In the genomic region with DNA sequence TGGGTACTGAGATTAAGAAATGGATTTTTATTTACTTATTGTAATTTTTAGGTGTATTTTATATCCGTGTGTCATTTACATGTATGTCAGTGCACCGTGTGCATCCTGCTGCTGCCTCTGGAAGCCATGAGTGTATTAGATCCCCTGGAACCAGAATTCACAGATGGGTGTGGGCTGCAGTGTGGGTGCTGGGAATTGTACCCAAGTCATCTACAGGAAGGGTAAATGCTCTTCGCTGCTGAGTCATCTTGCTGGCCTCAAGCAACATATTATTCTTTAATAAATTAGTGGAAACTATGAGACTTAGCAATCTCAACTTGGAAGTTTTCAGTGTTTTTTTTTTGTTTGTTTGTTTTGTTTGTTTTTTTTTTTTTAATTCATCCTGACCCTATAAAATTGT, we compare ENCODE assay signal across 21 mouse cellular contexts. TPM values are rescaled to one million over a fixed set of nuclear protein-coding genes. Genes with fewer than 3 reads are reported as not detected.
DNase-seq lines count a peak whose midpoint lies in the region; ATAC-seq and TF ChIP-seq lines count a peak whose summit lies in the region.
"Had no signal": no experiment of that assay in that cellular context is flagged by ENCODE, and none has a peak within 500 bp of the region (broad histone marks: within the 10 kb centered on the region; RNA-seq: fewer than 3 reads in every experiment).

No protein-coding gene starts in this region.

- H3K9ac ChIP-seq in CH12.LX (ENCODE audit: insufficient read depth, low read depth) = no peak overlapping the region; the same call in 1 of the 2 replicates
- H3K9ac ChIP-seq in heart, embryonic 11.5 days (ENCODE audit: low read depth, low read length) = no peak overlapping the region
- H3K9ac ChIP-seq: embryonic facial prominence, embryonic 12.5 days; forebrain, embryonic 13.5 days; forebrain, embryonic 15.5 days; forebrain, postnatal 0 days had no signal

- no peak for TF ChIP-seq EP300 in CH12.LX (IDR thresholded peaks at IDR 0.05; ENCODE audit: low read length)

- H3K36me3 ChIP-seq in CH12.LX (replicated peaks in 1 of 2; ENCODE audit: control insufficient read depth in 1 of 2, insufficient read depth in 1 of 2, low read length in 1 of 2) = peaks cover 0 to 8% of the 10 kb centered on the region in 2 experiments
- no peaks in the 10 kb centered on the region for H3K36me3 ChIP-seq in heart, embryonic 11.5 days (ENCODE audit: control insufficient read depth, insufficient read depth, low read length)
- H3K36me3 ChIP-seq: embryonic facial prominence, embryonic 12.5 days; forebrain, embryonic 15.5 days had no signal

- no peak for TF ChIP-seq RAD21 in CH12.LX (IDR thresholded peaks at IDR 0.05; ENCODE audit: low read depth, low read length)

- no peaks in the 10 kb centered on the region for H3K27me3 ChIP-seq in CH12.LX (replicated peaks)
- H3K27me3 ChIP-seq in heart, embryonic 11.5 days (ENCODE audit: control insufficient read depth, insufficient read depth, low read length) = no peaks in the 10 kb centered on the region
- H3K27me3 ChIP-seq: embryonic facial prominence, embryonic 12.5 days; forebrain, embryonic 13.5 days; forebrain, embryonic 15.5 days had no signal

- H3K79me2 ChIP-seq in CH12.LX (replicated peaks; ENCODE audit: control insufficient read depth, extremely low read depth, insufficient read depth, poor library complexity, severe bottlenecking) = peaks cover 73% of the 10 kb centered on the region

- WGBS in heart, embryonic 11.5 days (ENCODE audit: insufficient replicate concordance) = 87% methylated on average over 3 of the region's 3 CpGs

- H3K9me3 ChIP-seq in CH12.LX (replicated peaks; ENCODE audit: low read length) = no peaks in the 10 kb centered on the region
- no peaks in the 10 kb centered on the region for H3K9me3 ChIP-seq in heart, embryonic 11.5 days (replicated peaks; ENCODE audit: control insufficient read depth, low read length)
- H3K9me3 ChIP-seq: embryonic facial prominence, embryonic 10.5 days; embryonic facial prominence, embryonic 12.5 days; forebrain, embryonic 13.5 days; forebrain, embryonic 15.5 days had no signal

- H3K4me3 ChIP-seq in CH12.LX (replicated peaks in 1 of 3; ENCODE audit: low read depth in 2 of 3, low read length in 2 of 3, poor library complexity in 1 of 3) = no peak overlapping the region
- H3K4me3 ChIP-seq in heart, embryonic 11.5 days (ENCODE audit: low read depth, low read length) = no peak overlapping the region
- H3K4me3 ChIP-seq: embryonic facial prominence, embryonic 10.5 days; embryonic facial prominence, embryonic 12.5 days; forebrain, embryonic 13.5 days; forebrain, embryonic 15.5 days had no signal

- dilution Hi-C loops in CH12.LX (cut with MboI; ENCODE audit: extremely low pct_ligation_motif_present, extremely low pct_unique_long_range_greater_than_20kb, low sequenced_read_pairs) = no loop called here

- in situ Hi-C loops in CH12.LX (cut with MboI; ENCODE audit: low pct_ligation_motif_present, low pct_unique_long_range_greater_than_20kb, low sequenced_read_pairs) = no loop called here

- peak overlapping the region; percentile 57; the same call in 1 of the 2 replicates for H3K4me2 ChIP-seq in CH12.LX (ENCODE audit: insufficient read depth, low read depth, poor library complexity, severe bottlenecking)
- no peak overlapping the region for H3K4me2 ChIP-seq in heart, embryonic 11.5 days
- H3K4me2 ChIP-seq: embryonic facial prominence, embryonic 12.5 days; forebrain, embryonic 13.5 days; forebrain, embryonic 15.5 days had no signal

- ATAC-seq in heart, embryonic 11.5 days (replicated peaks; ENCODE audit: insufficient number of reproducible peaks, low FRiP score, low TSS enrichment) = no peak
- ATAC-seq: CD4-positive, CD25-positive, alpha-beta regulatory T cell, adult 4 months; forebrain, embryonic 13.5 days; forebrain, embryonic 15.5 days; forebrain, postnatal 0 days had no signal

- peak overlapping the region; percentile 74 for H3K27ac ChIP-seq in CH12.LX (ENCODE audit: insufficient read depth, low read depth)
- H3K27ac ChIP-seq in heart, embryonic 11.5 days (ENCODE audit: low read depth, low read length) = no peak overlapping the region
- H3K27ac ChIP-seq: embryonic facial prominence, embryonic 10.5 days; embryonic facial prominence, embryonic 12.5 days; forebrain, embryonic 13.5 days; forebrain, embryonic 15.5 days had no signal

- DNase-seq in heart, adult 11 months = peak; percentile 55
- no peak for DNase-seq in heart, adult 8-10 months (ENCODE audit: low spot score)
- DNase-seq in 3T3-L1 (ENCODE audit: low read depth, low spot score) = peak; percentile 18
- DNase-seq in CH12.LX (ENCODE audit: extremely low read depth) = no peak
- no peak for DNase-seq in cerebellum, adult 9-11 months
- DNase-seq: adrenal gland, adult 2 months; adrenal gland, postnatal 10 days; adrenal gland, postnatal 25 days; B cell, adult 2 months; cerebellum, adult 11 months; cerebellum, adult 18-20 months; cerebellum, adult 8-10 months; cerebellum, postnatal 10 days; cerebellum, postnatal 25 days; forebrain, postnatal 0 days had no signal

- TF ChIP-seq POLR2A in CH12.LX (IDR thresholded peaks at IDR 0.05; ENCODE audit: low read depth, low read length) = no peak

- H3K4me1 ChIP-seq in CH12.LX (ENCODE audit: control insufficient read depth in 1 of 2, insufficient read depth in 2 of 2) = peaks cover 9 to 73% of the 10 kb centered on the region in 2 experiments
- H3K4me1 ChIP-seq in heart, embryonic 11.5 days (ENCODE audit: control insufficient read depth, insufficient read depth, low read length) = no peaks in the 10 kb centered on the region
- H3K4me1 ChIP-seq: embryonic facial prominence, embryonic 10.5 days; embryonic facial prominence, embryonic 12.5 days had no signal

- no peak for TF ChIP-seq CTCF in CH12.LX (conservative IDR thresholded peaks at IDR 0.05 in 1 of 2, IDR thresholded peaks at IDR 0.05 in 1 of 2; ENCODE audit: low read depth in 2 of 2, low read length in 2 of 2)

TF ChIP-seq in CH12.LX, 34 proteins besides CTCF, POLR2A, EP300 and RAD21:
- no peak for TF ChIP-seq USF2 (conservative IDR thresholded peaks at IDR 0.05; ENCODE audit: low read depth, low read length)
- no peak for TF ChIP-seq UBTF (IDR thresholded peaks at IDR 0.05; ENCODE audit: low read depth, low read length)
- no peak for TF ChIP-seq TCF12 (IDR thresholded peaks at IDR 0.05; ENCODE audit: low read depth, low read length)
- no peak for TF ChIP-seq E2F4 (IDR thresholded peaks at IDR 0.05; ENCODE audit: insufficient replicate concordance, low read depth, low read length)
- TF ChIP-seq JUN (IDR thresholded peaks at IDR 0.05; ENCODE audit: insufficient read depth, low read depth, low read length) = no peak
- no peak for TF ChIP-seq USF1 (IDR thresholded peaks at IDR 0.05; ENCODE audit: low read depth, low read length)
- TF ChIP-seq SMC3 (IDR thresholded peaks at IDR 0.05; ENCODE audit: low read depth, low read length) = no peak
- no peak for TF ChIP-seq BHLHE40 (IDR thresholded peaks at IDR 0.05; ENCODE audit: low read depth, low read length)
- no peak for TF ChIP-seq JUND (conservative IDR thresholded peaks at IDR 0.05; ENCODE audit: low read depth, low read length)
- TF ChIP-seq RCOR1 (conservative IDR thresholded peaks at IDR 0.05; ENCODE audit: low read depth, low read length) = no peak
- no peak for TF ChIP-seq MEF2A (IDR thresholded peaks at IDR 0.05; ENCODE audit: borderline replicate concordance, low read depth, low read length)

RNA-seq across cellular contexts. Expression of a gene that starts 11.0 kb away (rescaled TPM):
- 1 to 10 TPM; 4.2 to 9.5 (median 6.3) TPM for total RNA-seq in heart, adult 8-10 months (2022)
- 141 and 171 TPM in 2 replicates for total RNA-seq in CH12.LX (2012; rRNA removed)
- total RNA-seq in CH12.LX (2014; rRNA removed) = 34.7 and 40.4 TPM in 2 replicates
- polyA plus RNA-seq in CH12.LX (2012; ENCODE audit: insufficient read length, low read depth) = 45.2 and 50.8 TPM in 2 replicates
- 23.1 and 31.3 TPM in 2 replicates for polyA plus RNA-seq in heart, embryonic 11.5 days (2014; fragmentation: Nextera tagmentation; extraction: Ambion mirVana)

Comparison
In these comparisons a context has a peak if more than half of its experiments do, and no peak if none do; other contexts are left out.
1. DNase-seq: peak in heart, adult 11 months (single experiment) and 3T3-L1 (single experiment); none in heart, adult 8-10 months (single experiment), CH12.LX (single experiment) and cerebellum, adult 9-11 months (single experiment).